In genomic region chr3:136768775-136769485, GRCm38 (mm10) we compare ENCODE assay signal across 14 mouse cellular contexts.
DNase-seq lines count a peak whose midpoint lies in the region; ATAC-seq and TF ChIP-seq lines count a peak whose summit lies in the region.
"Had no signal": no experiment of that assay in that cellular context is flagged by ENCODE, and none has a peak within 500 bp of the region (broad histone marks: within the 10 kb centered on the region; RNA-seq: fewer than 3 reads in every experiment).

No protein-coding gene starts in this region.

- 71% methylated on average over 5 of the region's 5 CpGs for WGBS in kidney, embryonic 16.5 days
- WGBS in kidney, embryonic 15.5 days = 73% methylated on average over 5 of the region's 5 CpGs
- 76% methylated on average over 5 of the region's 5 CpGs for WGBS in heart, embryonic 11.5 days (ENCODE audit: insufficient replicate concordance)
- WGBS in embryonic facial prominence, embryonic 10.5 days = 90% methylated on average over 5 of the region's 5 CpGs

- H3K9me3 ChIP-seq in kidney, embryonic 16.5 days (ENCODE audit: low read length) = no peaks in the 10 kb centered on the region
- no peaks in the 10 kb centered on the region for H3K9me3 ChIP-seq in kidney, embryonic 15.5 days (replicated peaks)
- no peaks in the 10 kb centered on the region for H3K9me3 ChIP-seq in MEL (replicated peaks; ENCODE audit: insufficient read depth, low read length)
- no peaks in the 10 kb centered on the region for H3K9me3 ChIP-seq in heart, embryonic 11.5 days (replicated peaks; ENCODE audit: control insufficient read depth, low read length)
- H3K9me3 ChIP-seq in embryonic facial prominence, embryonic 10.5 days = no peaks in the 10 kb centered on the region
- H3K9me3 ChIP-seq: forebrain, embryonic 10.5 days; hindbrain, embryonic 15.5 days; midbrain, embryonic 15.5 days had no signal

- no peak for TF ChIP-seq EP300 in MEL (IDR thresholded peaks at IDR 0.05; ENCODE audit: low read depth in 1 of 2, low read length in 2 of 2)

- no peak overlapping the region for H3K4me2 ChIP-seq in kidney, embryonic 16.5 days (replicated peaks; ENCODE audit: low read depth, low read length)
- H3K4me2 ChIP-seq in kidney, embryonic 15.5 days = no peak overlapping the region
- H3K4me2 ChIP-seq in heart, embryonic 11.5 days = no peak overlapping the region
- H3K4me2 ChIP-seq: hindbrain, embryonic 15.5 days; midbrain, embryonic 15.5 days had no signal

- no peaks in the 10 kb centered on the region for H3K36me3 ChIP-seq in kidney, embryonic 16.5 days (ENCODE audit: insufficient read depth, low read length)
- H3K36me3 ChIP-seq in kidney, embryonic 15.5 days = no peaks in the 10 kb centered on the region
- peaks cover 0 to 45% of the 10 kb centered on the region in 2 experiments; a peak in 2 of 4 replicates for H3K36me3 ChIP-seq in MEL (ENCODE audit: control insufficient read depth in 1 of 2, insufficient read depth in 2 of 2, low read length in 2 of 2)
- no peaks in the 10 kb centered on the region for H3K36me3 ChIP-seq in heart, embryonic 11.5 days (ENCODE audit: control insufficient read depth, insufficient read depth, low read length)
- H3K36me3 ChIP-seq in embryonic facial prominence, embryonic 10.5 days (replicated peaks) = no peaks in the 10 kb centered on the region
- H3K36me3 ChIP-seq: forebrain, embryonic 10.5 days; hindbrain, embryonic 15.5 days; midbrain, embryonic 15.5 days had no signal

- 0 out of 2 replicates have a peak, but pooled peaks have one; percentile 39 for ATAC-seq in kidney, embryonic 16.5 days (ENCODE audit: low FRiP score, low TSS enrichment)
- no peak for ATAC-seq in kidney, embryonic 15.5 days (replicated peaks; ENCODE audit: low FRiP score)
- 0 out of 2 replicates have a peak, but pooled peaks have one; percentile 31 for ATAC-seq in heart, embryonic 11.5 days (replicated peaks; ENCODE audit: insufficient number of reproducible peaks, low FRiP score, low TSS enrichment)
- peak; percentile 74 for ATAC-seq in megakaryocyte, adult 5-6 weeks (ENCODE audit: poor library complexity, severe bottlenecking)
- ATAC-seq: midbrain, embryonic 15.5 days had no signal

- no peak overlapping the region for H3K27ac ChIP-seq in kidney, embryonic 16.5 days (ENCODE audit: low read length)
- H3K27ac ChIP-seq in kidney, embryonic 15.5 days = no peak overlapping the region
- H3K27ac ChIP-seq in MEL (ENCODE audit: control insufficient read depth, low read depth, low read length) = no peak overlapping the region
- H3K27ac ChIP-seq in heart, embryonic 11.5 days (ENCODE audit: low read depth, low read length) = no peak overlapping the region
- H3K27ac ChIP-seq in embryonic facial prominence, embryonic 10.5 days (replicated peaks) = no peak overlapping the region
- H3K27ac ChIP-seq: forebrain, embryonic 10.5 days; hindbrain, embryonic 15.5 days; midbrain, embryonic 15.5 days had no signal

- no peak for TF ChIP-seq CTCF in MEL (IDR thresholded peaks at IDR 0.05 in 2 of 3, conservative IDR thresholded peaks at IDR 0.05 in 1 of 3; ENCODE audit: control insufficient read depth in 1 of 3, insufficient read depth in 1 of 3, low read depth in 2 of 3, low read length in 3 of 3, poor library complexity in 1 of 3, severe bottlenecking in 1 of 3)

- no peaks in the 10 kb centered on the region for H3K27me3 ChIP-seq in kidney, embryonic 16.5 days (ENCODE audit: insufficient read depth, low read length)
- H3K27me3 ChIP-seq in kidney, embryonic 15.5 days = no peaks in the 10 kb centered on the region
- no peaks in the 10 kb centered on the region for H3K27me3 ChIP-seq in MEL (ENCODE audit: control insufficient read depth in 1 of 2, insufficient read depth in 2 of 2, low read length in 2 of 2)
- H3K27me3 ChIP-seq in heart, embryonic 11.5 days (ENCODE audit: control insufficient read depth, insufficient read depth, low read length) = no peaks in the 10 kb centered on the region
- H3K27me3 ChIP-seq in embryonic facial prominence, embryonic 10.5 days (replicated peaks; ENCODE audit: low read depth, poor library complexity, severe bottlenecking) = no peaks in the 10 kb centered on the region
- H3K27me3 ChIP-seq: hindbrain, embryonic 15.5 days; midbrain, embryonic 15.5 days had no signal

- peak; percentile 73 for DNase-seq in MEL (ENCODE audit: low read depth, low spot score)
- no peak for DNase-seq in neural tube, embryonic 10.5 days (ENCODE audit: extremely low spot score, low spot score)
- DNase-seq in embryonic facial prominence, embryonic 10.5 days (ENCODE audit: low spot score) = no peak
- DNase-seq: adrenal gland, postnatal 36 days; cerebellum, adult 18-20 months; gastrocnemius, postnatal 10 days; kidney, postnatal 25 days had no signal

- no peak overlapping the region for H3K9ac ChIP-seq in kidney, embryonic 16.5 days (replicated peaks; ENCODE audit: low read length)
- H3K9ac ChIP-seq in kidney, embryonic 15.5 days = no peak overlapping the region
- H3K9ac ChIP-seq in MEL (ENCODE audit: control insufficient read depth, low read depth, low read length, poor library complexity, severe bottlenecking) = no peak overlapping the region
- H3K9ac ChIP-seq in heart, embryonic 11.5 days (ENCODE audit: low read depth, low read length) = no peak overlapping the region
- H3K9ac ChIP-seq: hindbrain, embryonic 15.5 days; midbrain, embryonic 15.5 days had no signal

- H3K79me2 ChIP-seq in MEL (ENCODE audit: control insufficient read depth, insufficient read depth, low read length, poor library complexity) = peaks cover 7% of the 10 kb centered on the region; the same call in 1 of the 2 replicates

- H3K4me3 ChIP-seq in kidney, embryonic 16.5 days (ENCODE audit: low read length) = no peak overlapping the region
- H3K4me3 ChIP-seq in kidney, embryonic 15.5 days (replicated peaks) = no peak overlapping the region
- no peak overlapping the region; a peak in 1 of 4 replicates for H3K4me3 ChIP-seq in MEL (ENCODE audit: control insufficient read depth in 1 of 2, insufficient read depth in 1 of 2, low read depth in 2 of 2, low read length in 2 of 2)
- H3K4me3 ChIP-seq in heart, embryonic 11.5 days (ENCODE audit: low read depth, low read length) = no peak overlapping the region
- no peak overlapping the region for H3K4me3 ChIP-seq in embryonic facial prominence, embryonic 10.5 days
- H3K4me3 ChIP-seq: forebrain, embryonic 10.5 days; hindbrain, embryonic 15.5 days; midbrain, embryonic 15.5 days had no signal

- TF ChIP-seq POLR2A in MEL (IDR thresholded peaks at IDR 0.05; ENCODE audit: control insufficient read depth in 1 of 2, insufficient read depth in 1 of 2, low read depth in 1 of 2, low read length in 2 of 2, poor library complexity in 1 of 2) = no peak

- H3K4me1 ChIP-seq in kidney, embryonic 16.5 days (ENCODE audit: insufficient read depth, low read length) = peaks cover 15% of the 10 kb centered on the region
- peaks cover 12% of the 10 kb centered on the region; the same call in 1 of the 2 replicates for H3K4me1 ChIP-seq in kidney, embryonic 15.5 days
- peaks cover 29 to 37% of the 10 kb centered on the region in 2 experiments for H3K4me1 ChIP-seq in MEL (ENCODE audit: control insufficient read depth in 1 of 2, insufficient read depth in 2 of 2, low read length in 2 of 2)
- peaks cover 10% of the 10 kb centered on the region for H3K4me1 ChIP-seq in heart, embryonic 11.5 days (ENCODE audit: control insufficient read depth, insufficient read depth, low read length)
- H3K4me1 ChIP-seq in embryonic facial prominence, embryonic 10.5 days = peaks cover 26% of the 10 kb centered on the region

- TF ChIP-seq RAD21 in MEL (IDR thresholded peaks at IDR 0.05; ENCODE audit: low read depth, low read length) = no peak

TF ChIP-seq in MEL, 35 proteins besides CTCF, POLR2A, EP300 and RAD21:
- TF ChIP-seq E2F4 (IDR thresholded peaks at IDR 0.05; ENCODE audit: borderline replicate concordance, low read depth, low read length) = no peak
- no peak for TF ChIP-seq ETS1 (IDR thresholded peaks at IDR 0.05; ENCODE audit: low read depth, low read length)
- no peak for TF ChIP-seq USF2 (IDR thresholded peaks at IDR 0.05; ENCODE audit: borderline replicate concordance in 1 of 2, insufficient read depth in 1 of 2, low read depth in 1 of 2, low read length in 2 of 2)
- TF ChIP-seq NELFE (IDR thresholded peaks at IDR 0.05; ENCODE audit: low read depth, low read length) = no peak; the same call in 1 of the 2 replicates
- no peak for TF ChIP-seq MEF2A (IDR thresholded peaks at IDR 0.05; ENCODE audit: extremely low read depth, insufficient replicate concordance, low read depth, low read length, poor library complexity, severe bottlenecking)
- no peak for TF ChIP-seq ELF1 (IDR thresholded peaks at IDR 0.05; ENCODE audit: low read depth, low read length)
- no peak for TF ChIP-seq MXI1 (IDR thresholded peaks at IDR 0.05; ENCODE audit: low read depth, low read length)
- no peak for TF ChIP-seq ZNF384 (IDR thresholded peaks at IDR 0.05; ENCODE audit: low read depth, low read length)
